Mouse (Mus musculus): Measurements from ENCODE around the gene Hmox2. TPM values are rescaled to one million over a fixed set of nuclear protein-coding genes. Genes with fewer than 3 reads are reported as not detected.
"Not testable (repeated sequence)": the region's sequence is repeated elsewhere in the genome, so short reads cannot be mapped to it uniquely, and the experiment has no call there.

Gene Hmox2
- 10 to 100 TPM; 72.2 to 88.2 TPM for total RNA-seq (2021)

GRCm38 (mm10) chr16:4725780-4726527 is at the start of gene Hmox2:
Gene Hmox2 (plus strand): TSS chr16:4726361.
- peak; percentile 97 to 98 for DNase-seq
- intact Hi-C loops (cut with DNase I) = no loop called here

- no peak for DNase-seq
- intact Hi-C loops (cut with DNase I) = loop anchor here (5.0 kb wide), 1 partner anchor 115 kb away; no protein-coding TSS in a partner anchor
These were observed 49.3 kb upstream of the Hmox2 start for GRCm38 (mm10) chr16:4676836-4677235.

GRCm38 (mm10) chr16:4678080-4678479 is 48.1 kb upstream of the Hmox2 start:
- DNase-seq = no peak
- intact Hi-C loops (cut with DNase I) = loop anchor here (2.0 to 5.0 kb wide), 2 partner anchors 113 to 116 kb away; partner anchors contain the start of gene Cdip1

GRCm38 (mm10) chr16:4679121-4680018 is 46.8 kb upstream of the Hmox2 start, which contains the start of gene Coro7:
Gene Coro7 (minus strand): TSS chr16:4679777.
- intact Hi-C loops (cut with DNase I) = loop anchor here (2.0 to 5.0 kb wide), 3 partner anchors 111 to 183 kb away; partner anchors contain the start of gene Cdip1

GRCm38 (mm10) chr16:4680922-4681455 is 45.2 kb upstream of the Hmox2 start:
- not testable (repeated sequence) for DNase-seq
- intact Hi-C loops (cut with DNase I) = loop anchor here (5.0 kb wide), 1 partner anchor 181 kb away; no protein-coding TSS in a partner anchor

More at GRCm38 (mm10) chr16:4679121-4680018, 46.8 kb upstream of the Hmox2 start, which contains the start of gene Coro7:
- peak; percentile 86 to 87 for DNase-seq

GRCm38 (mm10) chr16:4682628-4683179 is 43.5 kb upstream of the Hmox2 start:
- intact Hi-C loops (cut with DNase I) = loop anchor here (5.0 kb wide), 1 partner anchor 180 kb away; no protein-coding TSS in a partner anchor

GRCm38 (mm10) chr16:4683193-4683580 is 43.0 kb upstream of the Hmox2 start:
- DNase-seq = no peak
- intact Hi-C loops (cut with DNase I) = loop anchor here (5.0 kb wide), 1 partner anchor 179 kb away; no protein-coding TSS in a partner anchor

More at GRCm38 (mm10) chr16:4682628-4683179, 43.5 kb upstream of the Hmox2 start:
- DNase-seq = no peak

GRCm38 (mm10) chr16:4683581-4684456 is 42.3 kb upstream of the Hmox2 start:
- intact Hi-C loops (cut with DNase I) = loop anchor here (5.0 kb wide), 1 partner anchor 178 kb away; no protein-coding TSS in a partner anchor
- DNase-seq = peak; percentile 97 to 98

GRCm38 (mm10) chr16:4684457-4684791 is 41.7 kb upstream of the Hmox2 start:
- no peak for DNase-seq
- intact Hi-C loops (cut with DNase I) = loop anchor here (5.0 kb wide), 1 partner anchor 178 kb away; no protein-coding TSS in a partner anchor

GRCm38 (mm10) chr16:4689371-4689770 is 36.8 kb upstream of the Hmox2 start:
- intact Hi-C loops (cut with DNase I); DNase-seq: not testable (repeated sequence)

GRCm38 (mm10) chr16:4701211-4701610 is 24.9 kb upstream of the Hmox2 start:
- no peak for DNase-seq
- intact Hi-C loops (cut with DNase I) = no loop called here

- DNase-seq = no peak
- intact Hi-C loops (cut with DNase I) = no loop called here
These were observed 23.5 kb upstream of the Hmox2 start for GRCm38 (mm10) chr16:4702646-4703045.

GRCm38 (mm10) chr16:4705541-4705940 is 20.6 kb upstream of the Hmox2 start:
- no peak for DNase-seq
- intact Hi-C loops (cut with DNase I) = loop anchor here (5.0 kb wide), 1 partner anchor 162 kb away; no protein-coding TSS in a partner anchor

GRCm38 (mm10) chr16:4711173-4711572 is 15.0 kb upstream of the Hmox2 start:
- intact Hi-C loops (cut with DNase I) = loop anchor here (5.0 kb wide), 1 partner anchor 76 kb away; no protein-coding TSS in a partner anchor
- DNase-seq = no peak

GRCm38 (mm10) chr16:4713861-4714710 is 12.1 kb upstream of the Hmox2 start:
- intact Hi-C loops (cut with DNase I) = loop anchor here (5.0 kb wide), 1 partner anchor 73 kb away; no protein-coding TSS in a partner anchor
- peak in 1 of 2 experiments; percentile 45 for DNase-seq

GRCm38 (mm10) chr16:4717866-4718265 is 8.3 kb upstream of the Hmox2 start:
- intact Hi-C loops (cut with DNase I) = no loop called here
- no peak for DNase-seq

GRCm38 (mm10) chr16:4718753-4719518 is 7.2 kb upstream of the Hmox2 start, which contains the start of gene Nmral1:
Gene Nmral1 (minus strand): TSS chr16:4719356.
- DNase-seq = peak; percentile 61 to 78
- intact Hi-C loops (cut with DNase I) = no loop called here

Measured in heart, postnatal 36 days (tissue).